Mouse (Mus musculus) cerebellum, adult 8-10 months (tissue): Measurements from ENCODE around the gene 9130213A22Rik.

ENCODE experiments used
- DNase-seq: peaks from one replicate; pipeline ENCODE4 v3.0.0; 2022

Gene 9130213A22Rik

GRCm38 (mm10) chr11:69091566-69092385 lies 30.6 kb downstream of the 9130213A22Rik start:
- no peak for DNase-seq

- no peak for DNase-seq
These were observed 32.0 kb downstream of the 9130213A22Rik start for GRCm38 (mm10) chr11:69090367-69090766.

- no peak for DNase-seq
These were observed 32.6 kb downstream of the 9130213A22Rik start for GRCm38 (mm10) chr11:69089616-69090290.

- DNase-seq: no peak
These were observed 33.4 kb downstream of the 9130213A22Rik start for GRCm38 (mm10) chr11:69088856-69089615.

GRCm38 (mm10) chr11:69088103-69088855 lies 34.1 kb downstream of the 9130213A22Rik start, which contains the start of gene Vamp2:
Gene Vamp2 (plus strand): TSS chr11:69088490.
- DNase-seq: peak; percentile 93

GRCm38 (mm10) chr11:69087597-69087996 lies 34.8 kb downstream of the 9130213A22Rik start:
- DNase-seq: no peak

- DNase-seq: no peak
These were observed 35.3 kb downstream of the 9130213A22Rik start for GRCm38 (mm10) chr11:69087082-69087481.

GRCm38 (mm10) chr11:69086390-69086789 lies 36.0 kb downstream of the 9130213A22Rik start:
- no peak for DNase-seq

- DNase-seq: no peak
These were observed 36.8 kb downstream of the 9130213A22Rik start for GRCm38 (mm10) chr11:69085608-69086007.

- no peak for DNase-seq
These were observed 40.8 kb downstream of the 9130213A22Rik start for GRCm38 (mm10) chr11:69081613-69082012.

GRCm38 (mm10) chr11:69080855-69081222 lies 41.5 kb downstream of the 9130213A22Rik start:
- no peak for DNase-seq

- no peak for DNase-seq
These were observed 42.1 kb downstream of the 9130213A22Rik start for GRCm38 (mm10) chr11:69080102-69080854.

- DNase-seq: no peak
These were observed 43.5 kb downstream of the 9130213A22Rik start for GRCm38 (mm10) chr11:69078805-69079438.

- DNase-seq: no peak
These were observed 44.3 kb downstream of the 9130213A22Rik start for GRCm38 (mm10) chr11:69078041-69078440.

- no peak for DNase-seq
These were observed 45.1 kb downstream of the 9130213A22Rik start for GRCm38 (mm10) chr11:69077316-69077715.

GRCm38 (mm10) chr11:69076572-69076971 lies 45.8 kb downstream of the 9130213A22Rik start:
- DNase-seq: no peak

GRCm38 (mm10) chr11:69075764-69076479 lies 46.5 kb downstream of the 9130213A22Rik start:
- no peak for DNase-seq

GRCm38 (mm10) chr11:69074776-69075069 lies 47.7 kb downstream of the 9130213A22Rik start:
- no peak for DNase-seq

- DNase-seq: no peak
These were observed 48.2 kb downstream of the 9130213A22Rik start for GRCm38 (mm10) chr11:69073951-69074775.
